Mouse (Mus musculus) heart, postnatal 0 days (tissue): ENCODE measurements around the gene Tmod2.

Experiments used
- CTCF ChIP-seq: IDR thresholded peaks from 2 replicates; pipeline ENCODE4 v1.5.1; 2016; ENCODE audit warnings: antibody characterized with exemption, control low read depth, low read depth
- EP300 ChIP-seq: IDR thresholded peaks from 2 replicates; pipeline ENCODE4 v1.6.1; 2016; ENCODE audit warnings: antibody characterized with exemption, low read depth

- no peak for TF ChIP-seq EP300
- TF ChIP-seq CTCF, result no peak
Measured at GRCm38 (mm10) chr9:75563622-75564021, 47.5 kb downstream of the Tmod2 start.
